Mouse (Mus musculus): ENCODE data around the gene Gnb1l. TPM values are rescaled to one million over a fixed set of nuclear protein-coding genes. Genes with fewer than 3 reads are reported as not detected.

Gnb1l gene
- polyA plus RNA-seq, 1 experiment from 2014 or later: 16.9 TPM

GRCm38 (mm10) chr16:18568599-18568998, 70.1 kb downstream of the Gnb1l start:
- DNase-seq (ENCODE audit: low spot score) (no peak), ATAC-seq (replicated peaks; ENCODE audit: low FRiP score, low TSS enrichment, low read depth) (no peak)
- H3K9ac ChIP-seq (ENCODE audit: low read length): no peak overlapping the region
- 82% methylated on average over 7 of the region's 7 CpGs for WGBS
- H3K4me3 ChIP-seq (ENCODE audit: low read depth, low read length): no peak overlapping the region
- no peaks in the 10 kb centered on the region for H3K27me3 ChIP-seq (replicated peaks; ENCODE audit: control insufficient read depth, insufficient read depth, low read length)
- H3K4me1 ChIP-seq (replicated peaks; ENCODE audit: control insufficient read depth, insufficient read depth, low read length): no peaks in the 10 kb centered on the region
- H3K4me2 ChIP-seq (ENCODE audit: low read length): no peak overlapping the region
- no peaks in the 10 kb centered on the region for H3K9me3 ChIP-seq (ENCODE audit: control insufficient read depth, low read length)
- no peak overlapping the region for H3K27ac ChIP-seq (ENCODE audit: low read depth)
- no peaks in the 10 kb centered on the region for H3K36me3 ChIP-seq (ENCODE audit: control insufficient read depth, insufficient read depth, low read length)

DNA sequence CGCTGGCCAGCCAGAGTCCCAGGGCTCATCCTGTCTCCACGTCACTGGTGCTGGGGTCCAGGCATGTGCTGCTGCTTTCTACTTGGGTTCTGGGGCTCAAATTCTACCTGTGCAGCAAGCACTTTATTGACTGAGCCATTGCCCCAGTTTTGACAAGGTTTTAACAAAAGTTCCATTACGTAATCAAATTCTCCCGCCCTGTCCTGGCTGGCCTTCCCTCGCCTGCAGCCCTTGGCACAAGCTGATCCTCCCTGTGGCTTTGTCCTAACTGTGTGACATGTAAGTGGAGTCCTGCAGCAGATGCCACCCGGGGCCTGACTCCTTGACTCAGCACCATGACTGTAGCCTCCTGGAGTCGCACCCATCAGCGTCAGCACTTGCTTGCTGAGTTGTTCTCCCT, 75.7 kb downstream of the Gnb1l start:
- Histone ChIP-seq H3K9me3 (ENCODE audit: control insufficient read depth, low read length) (no peaks in the 10 kb centered on the region), H3K36me3 (ENCODE audit: control insufficient read depth, insufficient read depth, low read length) (no peaks in the 10 kb centered on the region), H3K4me1 (replicated peaks; ENCODE audit: control insufficient read depth, insufficient read depth, low read length) (no peaks in the 10 kb centered on the region), H3K4me2 (ENCODE audit: low read length) (no peak overlapping the region), H3K9ac (ENCODE audit: low read length) (no peak overlapping the region), H3K4me3 (ENCODE audit: low read depth, low read length) (no peak overlapping the region), H3K27me3 (replicated peaks; ENCODE audit: control insufficient read depth, insufficient read depth, low read length) (peaks cover 7% of the 10 kb centered on the region), H3K27ac (ENCODE audit: low read depth) (no peak overlapping the region)
- WGBS: 80% methylated on average over 8 of the region's 8 CpGs
- DNase-seq (ENCODE audit: low spot score) (no peak), ATAC-seq (replicated peaks; ENCODE audit: low FRiP score, low TSS enrichment, low read depth) (0 out of 2 replicates have a peak, but pooled peaks have one; percentile 36)

GRCm38 (mm10) chr16:18577071-18577470, 78.6 kb downstream of the Gnb1l start:
- no peak overlapping the region for H3K27ac ChIP-seq (ENCODE audit: low read depth)
- H3K4me3 ChIP-seq (ENCODE audit: low read depth, low read length): no peak overlapping the region
- peaks cover 9% of the 10 kb centered on the region; the same call in 1 of the 2 replicates for H3K4me1 ChIP-seq (replicated peaks; ENCODE audit: control insufficient read depth, insufficient read depth, low read length)
- peaks cover 36% of the 10 kb centered on the region for H3K27me3 ChIP-seq (replicated peaks; ENCODE audit: control insufficient read depth, insufficient read depth, low read length)
- no peak overlapping the region for H3K4me2 ChIP-seq (ENCODE audit: low read length)
- ATAC-seq (replicated peaks; ENCODE audit: low FRiP score, low TSS enrichment, low read depth) (no peak), DNase-seq (ENCODE audit: low spot score) (no peak)
- WGBS: 51% methylated on average over 3 of the region's 3 CpGs
- H3K36me3 ChIP-seq (ENCODE audit: control insufficient read depth, insufficient read depth, low read length): no peaks in the 10 kb centered on the region
- no peak overlapping the region for H3K9ac ChIP-seq (ENCODE audit: low read length)
- no peaks in the 10 kb centered on the region for H3K9me3 ChIP-seq (ENCODE audit: control insufficient read depth, low read length)

- Histone ChIP-seq H3K27ac (ENCODE audit: low read depth) (no peak overlapping the region), H3K4me2 (ENCODE audit: low read length) (no peak overlapping the region), H3K36me3 (ENCODE audit: control insufficient read depth, insufficient read depth, low read length) (no peaks in the 10 kb centered on the region), H3K27me3 (replicated peaks; ENCODE audit: control insufficient read depth, insufficient read depth, low read length) (peaks cover 42% of the 10 kb centered on the region), H3K9ac (ENCODE audit: low read length) (no peak overlapping the region), H3K4me3 (ENCODE audit: low read depth, low read length) (no peak overlapping the region), H3K9me3 (ENCODE audit: control insufficient read depth, low read length) (no peaks in the 10 kb centered on the region), H3K4me1 (replicated peaks; ENCODE audit: control insufficient read depth, insufficient read depth, low read length) (peaks cover 9% of the 10 kb centered on the region; the same call in 1 of the 2 replicates)
- ATAC-seq (replicated peaks; ENCODE audit: low FRiP score, low TSS enrichment, low read depth) (no peak), DNase-seq (ENCODE audit: low spot score) (no peak)
- WGBS: 37% methylated on average over 5 of the region's 5 CpGs
Measured at GRCm38 (mm10) chr16:18577599-18578160, 79.2 kb downstream of the Gnb1l start.

DNA sequence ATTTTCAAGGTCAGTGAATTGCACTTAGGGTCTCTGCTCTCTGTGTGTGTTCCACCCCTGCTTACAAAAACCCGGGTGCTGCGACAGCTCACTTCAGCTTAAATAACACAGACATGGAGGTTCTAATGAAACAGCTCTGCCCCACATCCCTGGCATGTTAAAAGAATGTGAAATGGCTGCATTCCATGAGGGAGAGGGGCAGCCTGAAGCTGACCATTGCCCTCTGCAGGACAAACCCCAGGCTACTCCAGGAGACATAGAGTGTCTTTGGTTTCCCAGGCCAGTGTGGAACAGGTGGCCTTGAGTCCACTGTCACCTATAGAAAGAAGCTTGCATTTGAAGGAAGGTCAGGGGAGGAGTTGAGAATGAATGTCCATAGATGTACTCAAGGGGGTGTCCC, 81.9 kb downstream of the Gnb1l start:
- 18% methylated on average over 2 of the region's 2 CpGs for WGBS
- Histone ChIP-seq H3K4me2 (ENCODE audit: low read length) (no peak overlapping the region), H3K27ac (ENCODE audit: low read depth) (no peak overlapping the region), H3K9me3 (ENCODE audit: control insufficient read depth, low read length) (no peaks in the 10 kb centered on the region), H3K27me3 (replicated peaks; ENCODE audit: control insufficient read depth, insufficient read depth, low read length) (peaks cover 69% of the 10 kb centered on the region), H3K4me3 (ENCODE audit: low read depth, low read length) (no peak overlapping the region), H3K9ac (ENCODE audit: low read length) (no peak overlapping the region), H3K4me1 (replicated peaks; ENCODE audit: control insufficient read depth, insufficient read depth, low read length) (peaks cover 9% of the 10 kb centered on the region; the same call in 1 of the 2 replicates), H3K36me3 (ENCODE audit: control insufficient read depth, insufficient read depth, low read length) (no peaks in the 10 kb centered on the region)
- ATAC-seq (replicated peaks; ENCODE audit: low FRiP score, low TSS enrichment, low read depth) (no peak), DNase-seq (ENCODE audit: low spot score) (no peak)

DNA sequence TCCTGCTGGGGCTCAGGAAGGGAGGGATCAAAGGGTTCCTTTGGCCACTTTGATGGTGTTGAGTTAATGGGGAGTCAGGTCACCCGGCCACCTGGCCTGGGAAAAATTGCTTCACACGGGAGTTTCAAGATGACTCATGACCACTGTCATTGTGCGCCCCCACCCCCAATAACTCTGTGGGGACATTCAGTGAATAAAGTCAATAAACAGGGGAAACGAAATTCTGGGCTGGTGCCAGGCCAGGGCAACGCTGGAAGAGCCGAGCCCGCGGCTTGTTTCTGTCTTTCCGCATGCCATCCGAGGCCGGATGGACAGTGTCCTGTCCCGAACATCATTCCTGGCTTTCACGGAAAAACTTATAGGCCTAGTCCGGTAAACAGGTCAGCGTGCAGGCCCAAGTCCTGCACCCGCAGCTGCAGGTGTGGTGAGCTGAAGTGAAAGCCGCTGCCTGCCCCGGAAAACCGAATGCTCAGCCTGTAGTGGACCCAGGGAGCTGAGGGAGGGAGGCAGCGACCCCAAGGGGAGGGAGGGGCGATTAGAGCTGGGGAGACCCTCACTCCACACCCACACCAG, 82.6 kb downstream of the Gnb1l start:
- Histone ChIP-seq H3K36me3 (ENCODE audit: control insufficient read depth, insufficient read depth, low read length) (no peaks in the 10 kb centered on the region), H3K4me3 (ENCODE audit: low read depth, low read length) (peak overlapping the region; percentile 33; the same call in 1 of the 2 replicates), H3K4me2 (ENCODE audit: low read length) (peak overlapping the region; percentile 54), H3K9ac (ENCODE audit: low read length) (no peak overlapping the region), H3K4me1 (replicated peaks; ENCODE audit: control insufficient read depth, insufficient read depth, low read length) (peaks cover 9% of the 10 kb centered on the region; the same call in 1 of the 2 replicates), H3K27ac (ENCODE audit: low read depth) (no peak overlapping the region), H3K27me3 (replicated peaks; ENCODE audit: control insufficient read depth, insufficient read depth, low read length) (peaks cover 76% of the 10 kb centered on the region), H3K9me3 (ENCODE audit: control insufficient read depth, low read length) (no peaks in the 10 kb centered on the region)
- 5% methylated on average over 21 of the region's 21 CpGs for WGBS
- ATAC-seq (replicated peaks; ENCODE audit: low FRiP score, low TSS enrichment, low read depth): 0 out of 2 replicates have a peak, but pooled peaks have one; percentile 12
- DNase-seq (ENCODE audit: low spot score): no peak

GRCm38 (mm10) chr16:18581623-18582205, 83.2 kb downstream of the Gnb1l start:
- Histone ChIP-seq H3K4me1 (replicated peaks; ENCODE audit: control insufficient read depth, insufficient read depth, low read length) (peaks cover 12% of the 10 kb centered on the region; the same call in 1 of the 2 replicates), H3K27me3 (replicated peaks; ENCODE audit: control insufficient read depth, insufficient read depth, low read length) (peaks cover 81% of the 10 kb centered on the region), H3K36me3 (ENCODE audit: control insufficient read depth, insufficient read depth, low read length) (no peaks in the 10 kb centered on the region), H3K9ac (ENCODE audit: low read length) (no peak overlapping the region), H3K27ac (ENCODE audit: low read depth) (no peak overlapping the region), H3K4me3 (ENCODE audit: low read depth, low read length) (peak overlapping the region; percentile 33), H3K4me2 (ENCODE audit: low read length) (peak overlapping the region; percentile 54), H3K9me3 (ENCODE audit: control insufficient read depth, low read length) (no peaks in the 10 kb centered on the region)
- WGBS: under 1% methylated on average over 65 of the region's 66 CpGs
- DNase-seq (ENCODE audit: low spot score) (peak; percentile 77), ATAC-seq (replicated peaks; ENCODE audit: low FRiP score, low TSS enrichment, low read depth) (0 out of 2 replicates have a peak, but pooled peaks have one; percentile 16)

- H3K4me3 ChIP-seq (ENCODE audit: low read depth, low read length): peak overlapping the region; percentile 33
- WGBS: 3% methylated on average over 58 of the region's 67 CpGs
- no peak overlapping the region for H3K27ac ChIP-seq (ENCODE audit: low read depth)
- peaks cover 88% of the 10 kb centered on the region for H3K27me3 ChIP-seq (replicated peaks; ENCODE audit: control insufficient read depth, insufficient read depth, low read length)
- H3K4me2 ChIP-seq (ENCODE audit: low read length): peak overlapping the region; percentile 54
- no peaks in the 10 kb centered on the region for H3K36me3 ChIP-seq (ENCODE audit: control insufficient read depth, insufficient read depth, low read length)
- no peak overlapping the region for H3K9ac ChIP-seq (ENCODE audit: low read length)
- DNase-seq (ENCODE audit: low spot score) (no peak), ATAC-seq (replicated peaks; ENCODE audit: low FRiP score, low TSS enrichment, low read depth) (0 out of 2 replicates have a peak, but pooled peaks have one; percentile 20)
- H3K4me1 ChIP-seq (replicated peaks; ENCODE audit: control insufficient read depth, insufficient read depth, low read length): peaks cover 13% of the 10 kb centered on the region
- no peaks in the 10 kb centered on the region for H3K9me3 ChIP-seq (ENCODE audit: control insufficient read depth, low read length)
Measured at GRCm38 (mm10) chr16:18582426-18583148, 84.1 kb downstream of the Gnb1l start.
